Mouse (Mus musculus): ENCODE data around the gene Zfp760.

DNA sequence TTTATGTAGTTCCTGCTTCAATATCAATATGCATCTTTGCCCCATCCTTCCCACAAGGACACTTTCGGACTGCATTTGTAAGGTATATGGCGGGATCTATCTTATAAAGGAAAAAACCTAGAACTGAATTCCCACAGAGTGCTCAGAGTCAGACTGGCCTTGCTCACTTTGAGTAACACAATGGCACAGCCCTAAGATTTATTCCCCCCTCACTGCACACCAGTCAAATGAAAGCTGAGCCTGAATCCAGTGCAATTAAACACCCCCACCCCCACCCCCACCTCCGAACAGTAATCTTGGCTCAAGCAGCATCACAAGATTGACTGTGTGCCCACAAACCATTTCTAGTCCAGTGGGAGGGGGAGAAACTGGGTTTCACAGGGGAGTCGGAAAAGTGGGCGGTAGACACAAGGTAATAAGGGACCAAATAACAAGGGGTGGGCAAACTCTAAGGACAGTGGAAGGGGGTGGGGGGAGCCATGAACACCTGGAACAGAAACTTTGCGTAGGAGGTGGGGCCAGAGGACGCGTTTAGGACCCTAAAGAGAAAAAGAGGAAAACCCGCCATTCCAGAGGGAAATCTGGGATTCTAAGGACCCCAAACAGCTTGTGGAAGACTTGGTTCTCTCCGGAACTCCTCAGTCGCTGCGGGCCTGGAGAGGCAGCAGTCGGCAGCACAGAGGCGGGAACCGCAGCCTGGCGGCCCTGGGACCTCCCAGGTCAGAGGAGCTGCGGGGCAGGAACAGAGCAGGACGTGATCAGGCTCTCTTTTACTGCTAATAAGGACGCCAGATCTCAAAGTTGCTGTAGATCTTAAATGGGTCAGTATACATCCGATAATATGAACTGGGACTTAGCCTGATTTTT, 46.0 kb downstream of the Zfp760 start:
- TF ChIP-seq CTCF (IDR thresholded peaks at IDR 0.05; ENCODE audit: borderline replicate concordance, insufficient read depth, low read depth, low read length) (no peak), POLR2A (IDR thresholded peaks at IDR 0.05; ENCODE audit: borderline replicate concordance, insufficient read depth, low read length) (no peak)

Measured in cerebellum, adult 2 months (tissue).